18 mouse cellular contexts compared by ENCODE assay signal in genomic region chr12:85834543-85834942, GRCm38 (mm10).
"Had no signal": no experiment of that assay in that cellular context is flagged by ENCODE, and none has a peak within 500 bp of the region (broad histone marks: within the 10 kb centered on the region; RNA-seq: fewer than 3 reads in every experiment).

No protein-coding gene starts in this region.

- H3K27me3 ChIP-seq: midbrain, embryonic 12.5 days; neural tube, embryonic 13.5 days; neural tube, embryonic 15.5 days had no signal

- H3K4me2 ChIP-seq: lung, embryonic 14.5 days; midbrain, embryonic 12.5 days; neural tube, embryonic 13.5 days; neural tube, embryonic 15.5 days had no signal

- H3K9me3 ChIP-seq: midbrain, embryonic 10.5 days; midbrain, embryonic 12.5 days; neural tube, embryonic 13.5 days; neural tube, embryonic 15.5 days had no signal

- ATAC-seq: midbrain, embryonic 16.5 days had no signal

- H3K4me1 ChIP-seq: neural tube, embryonic 13.5 days; neural tube, embryonic 15.5 days had no signal

- H3K4me3 ChIP-seq: midbrain, embryonic 10.5 days; midbrain, embryonic 12.5 days; myocyte; neural tube, embryonic 13.5 days; neural tube, embryonic 15.5 days had no signal

- H3K9ac ChIP-seq: lung, embryonic 14.5 days; midbrain, embryonic 12.5 days; neural tube, embryonic 13.5 days; neural tube, embryonic 15.5 days had no signal

- H3K27ac ChIP-seq: midbrain, embryonic 10.5 days; midbrain, embryonic 12.5 days; neural tube, embryonic 13.5 days; neural tube, embryonic 15.5 days had no signal

- DNase-seq: lung, embryonic 14.5 days; lung, postnatal 10 days; lung, postnatal 4 days; midbrain, embryonic 14.5 days; retina, postnatal 1 day; right cerebral cortex, adult 18-20 months; right cerebral cortex, postnatal 25 days; right cerebral cortex, postnatal 4 days; spleen, adult 18-20 months; thymus, adult 18-20 months; thymus, postnatal 14 days; thymus, postnatal 36 days had no signal
